Mouse (Mus musculus) midbrain, postnatal 0 days (tissue): ENCODE measurements at regions not wholly inside any gene's neighbourhood (a gene's known extent, or its start where the extent isn't known, plus 50 kb on each side); places are given as distances from the start of the nearest gene placed in this dataset.

Source experiments
- ATAC-seq: fragments of 200-750 bp; cut with Nextera tagmentation; 2 replicates; pipeline ENCODE4 v1.8.0; 2017; ENCODE audit warnings: moderate number of reproducible peaks, mild to moderate bottlenecking, moderate TSS enrichment, moderate library complexity; ENCODE audit not compliant: low FRiP score
- DNase-seq: peaks from one replicate; pipeline ENCODE4 v3.0.0-alpha.2; 2015; ENCODE audit warnings: low spot score
- H3K27ac ChIP-seq: fragments of 300-500 bp; sonication (generic); 2 replicates; pipeline ENCODE4 v1.5.1; 2014; ENCODE audit warnings: low read depth, mild to moderate bottlenecking, low read length, mixed read lengths
- H3K27me3 ChIP-seq: fragments of 300-500 bp; sonication (generic); 2 replicates; pipeline ENCODE4 v1.6.1; 2014; ENCODE audit warnings: low read length, control low read depth, mixed read lengths; ENCODE audit not compliant: insufficient read depth
- H3K36me3 ChIP-seq: fragments of 300-500 bp; sonication (generic); 2 replicates; pipeline ENCODE4 v1.6.1; 2014; ENCODE audit warnings: low read length, control low read depth, mixed read lengths; ENCODE audit not compliant: insufficient read depth
- H3K4me1 ChIP-seq: fragments of 300-500 bp; sonication (generic); 2 replicates; pipeline ENCODE4 v1.6.1; 2014; ENCODE audit warnings: mild to moderate bottlenecking, control low read depth, antibody characterized with exemption, low read length, mixed read lengths; ENCODE audit not compliant: insufficient read depth
- H3K4me2 ChIP-seq: fragments of 300-500 bp; sonication (generic); 2 replicates; pipeline ENCODE4 v1.6.1; 2014; ENCODE audit warnings: low read depth, mild to moderate bottlenecking, low read length, mixed read lengths; ENCODE audit not compliant: poor library complexity, severe bottlenecking
- H3K4me3 ChIP-seq: fragments of 300-500 bp; sonication (generic); 2 replicates; pipeline ENCODE4 v1.5.1; 2014; ENCODE audit warnings: low read depth, mild to moderate bottlenecking, low read length, moderate library complexity
- H3K9ac ChIP-seq: fragments of 300-500 bp; sonication (generic); replicated peaks from 2 replicates; pipeline ENCODE4 v1.6.1; 2014; ENCODE audit warnings: mild to moderate bottlenecking, low read length, moderate library complexity, mixed read lengths; ENCODE audit not compliant: poor library complexity, severe bottlenecking
- H3K9me3 ChIP-seq: fragments of 300-500 bp; sonication (generic); 2 replicates; pipeline ENCODE4 v1.6.1; 2016; ENCODE audit warnings: low read length, control low read depth
- CTCF ChIP-seq: IDR thresholded peaks from 2 replicates; pipeline ENCODE4 v1.5.1; 2016; ENCODE audit warnings: antibody characterized with exemption, mild to moderate bottlenecking
- WGBS: fragments of 180-500 bp; shearing (Covaris S2); extraction: QIAGEN DNeasy Blood & Tissue Kit; methylation state at CpG from one replicate; pipeline ENCODE4 v1.1.7; 2014; 5-methylcytosine and 5-hydroxymethylcytosine counted together

- no peak overlapping the region for H3K4me3 ChIP-seq
- no peak overlapping the region for H3K27ac ChIP-seq
- no peak for TF ChIP-seq CTCF
- no peaks in the 10 kb centered on the region for H3K27me3 ChIP-seq
- no peak overlapping the region for H3K9ac ChIP-seq
- ATAC-seq (no peak), DNase-seq (no peak)
- WGBS: 93% methylated on average over 1 of the region's 1 CpGs
- H3K36me3 ChIP-seq: no peaks in the 10 kb centered on the region
- no peaks in the 10 kb centered on the region for H3K9me3 ChIP-seq
- no peak overlapping the region for H3K4me2 ChIP-seq
- H3K4me1 ChIP-seq: no peaks in the 10 kb centered on the region
These were observed 536.5 kb downstream of the Slc22a22 start for GRCm38 (mm10) chr15:56940891-56941290.

- Histone ChIP-seq H3K36me3 (no peaks in the 10 kb centered on the region), H3K27me3 (no peaks in the 10 kb centered on the region), H3K4me3 (no peak overlapping the region), H3K27ac (no peak overlapping the region), H3K9me3 (no peaks in the 10 kb centered on the region), H3K9ac (no peak overlapping the region), H3K4me2 (no peak overlapping the region), H3K4me1 (no peaks in the 10 kb centered on the region)
- ATAC-seq (no peak), DNase-seq (no peak)
- TF ChIP-seq CTCF: no peak
These were observed 580.9 kb downstream of the Slc22a22 start for GRCm38 (mm10) chr15:56896553-56896952.

GRCm38 (mm10) chr15:56881501-56881900 is 595.9 kb downstream of the Slc22a22 start:
- ATAC-seq: no peak
- WGBS: 68% methylated on average over 5 of the region's 5 CpGs
- Histone ChIP-seq H3K27me3 (no peaks in the 10 kb centered on the region), H3K9ac (no peak overlapping the region), H3K36me3 (no peaks in the 10 kb centered on the region), H3K4me2 (no peak overlapping the region), H3K27ac (no peak overlapping the region), H3K9me3 (no peaks in the 10 kb centered on the region), H3K4me1 (no peaks in the 10 kb centered on the region), H3K4me3 (no peak overlapping the region)
- no peak for TF ChIP-seq CTCF
- no peak for DNase-seq

GRCm38 (mm10) chr15:56865879-56866278 is 611.5 kb downstream of the Slc22a22 start:
- Histone ChIP-seq H3K4me2 (no peak overlapping the region), H3K27ac (no peak overlapping the region), H3K27me3 (no peaks in the 10 kb centered on the region), H3K9ac (no peak overlapping the region), H3K9me3 (no peaks in the 10 kb centered on the region), H3K4me3 (no peak overlapping the region), H3K36me3 (no peaks in the 10 kb centered on the region), H3K4me1 (peaks cover 3% of the 10 kb centered on the region; the same call in 1 of the 2 replicates)
- DNase-seq (no peak), ATAC-seq (no peak)
- no peak for TF ChIP-seq CTCF
- 55% methylated on average over 6 of the region's 6 CpGs for WGBS

GRCm38 (mm10) chr15:56865035-56865804 is 612.2 kb downstream of the Slc22a22 start:
- TF ChIP-seq CTCF: no peak
- WGBS: 14% methylated on average over 4 of the region's 4 CpGs
- DNase-seq (no peak), ATAC-seq (no peak)
- Histone ChIP-seq H3K27ac (no peak overlapping the region), H3K9ac (no peak overlapping the region), H3K36me3 (no peaks in the 10 kb centered on the region), H3K4me1 (peaks cover 3% of the 10 kb centered on the region; the same call in 1 of the 2 replicates), H3K27me3 (no peaks in the 10 kb centered on the region), H3K4me2 (no peak overlapping the region), H3K9me3 (no peaks in the 10 kb centered on the region), H3K4me3 (no peak overlapping the region)

GRCm38 (mm10) chr15:56858627-56859334 is 618.6 kb downstream of the Slc22a22 start:
- H3K27me3 ChIP-seq: no peaks in the 10 kb centered on the region
- H3K9me3 ChIP-seq: no peaks in the 10 kb centered on the region
- DNase-seq: no peak

More at GRCm38 (mm10) chr15:56858627-56859334, 618.6 kb downstream of the Slc22a22 start:
- Histone ChIP-seq H3K4me3 (no peak overlapping the region), H3K4me1 (no peaks in the 10 kb centered on the region), H3K36me3 (no peaks in the 10 kb centered on the region), H3K27ac (no peak overlapping the region), H3K9ac (no peak overlapping the region), H3K4me2 (no peak overlapping the region)
- 43% methylated on average over 4 of the region's 4 CpGs for whole genome bisulfite sequencing
- TF ChIP-seq CTCF: no peak
- 0 out of 2 replicates have a peak, but pooled peaks have one; percentile 50 for ATAC-seq
